Mouse (Mus musculus) adrenal gland, postnatal 14 days (tissue): ENCODE results near the gene Bco2. TPM values are rescaled to one million over a fixed set of nuclear protein-coding genes. Genes with fewer than 3 reads are reported as not detected.

Experiments
- DNase-seq: peaks from one replicate; pipeline ENCODE4 v3.0.0; 2021; ENCODE audit warnings: mixed read lengths
- total RNA-seq: library from RNA; stranded (reverse); gene quantifications from 2 replicates; pipeline ENCODE4 v1.2.3, GENCODE M21; 2021

Gene Bco2
- total RNA-seq, 1 experiment from 2014 or later, result 3.7 TPM

- DNase-seq, result no peak
These were observed 39.5 kb downstream of the Bco2 start for GRCm38 (mm10) chr9:50515462-50515861.

GRCm38 (mm10) chr9:50507570-50507969 is 47.4 kb downstream of the Bco2 start:
- no peak for DNase-seq

GRCm38 (mm10) chr9:50505405-50505804 is 49.6 kb downstream of the Bco2 start:
- no peak for DNase-seq

- DNase-seq, result no peak
These were observed 52.0 kb downstream of the Bco2 start for GRCm38 (mm10) chr9:50502949-50503348.

- DNase-seq, result no peak
These were observed 53.9 kb downstream of the Bco2 start for GRCm38 (mm10) chr9:50500974-50501501.

GRCm38 (mm10) chr9:50500467-50500973 is 54.5 kb downstream of the Bco2 start:
- DNase-seq, result no peak

GRCm38 (mm10) chr9:50499781-50500180 is 55.2 kb downstream of the Bco2 start:
- no peak for DNase-seq

- no peak for DNase-seq
These were observed 56.2 kb downstream of the Bco2 start for GRCm38 (mm10) chr9:50498815-50499214.

GRCm38 (mm10) chr9:50497536-50497935 is 57.4 kb downstream of the Bco2 start:
- DNase-seq, result peak; percentile 35

GRCm38 (mm10) chr9:50497076-50497475 is 57.9 kb downstream of the Bco2 start:
- DNase-seq, result no peak

- no peak for DNase-seq
These were observed 58.4 kb downstream of the Bco2 start for GRCm38 (mm10) chr9:50496546-50496945.

GRCm38 (mm10) chr9:50496151-50496505 is 58.9 kb downstream of the Bco2 start:
- DNase-seq, result no peak

- no peak for DNase-seq
These were observed 59.4 kb downstream of the Bco2 start for GRCm38 (mm10) chr9:50495405-50496150.

- DNase-seq, result no peak
These were observed 60.7 kb downstream of the Bco2 start, which contains the start of gene Plet1 for GRCm38 (mm10) chr9:50494311-50494710. Gene Plet1, plus strand, starts transcription at chr9:50494525.

- DNase-seq, result no peak
These were observed 61.2 kb downstream of the Bco2 start for GRCm38 (mm10) chr9:50493777-50494176.

GRCm38 (mm10) chr9:50491531-50492045 is 63.4 kb downstream of the Bco2 start:
- DNase-seq, result no peak

- no peak for DNase-seq
These were observed 64.1 kb downstream of the Bco2 start for GRCm38 (mm10) chr9:50490836-50491235.

GRCm38 (mm10) chr9:50485521-50485920 is 69.5 kb downstream of the Bco2 start:
- DNase-seq, result no peak

Other genes with a start within 250 kb of the Bco2 start
- 879 and 1,024 TPM in 2 replicates for gene Rpl10-ps3, start 210.2 kb downstream of the Bco2 start, total RNA-seq
- gene Plet1, start 60.7 kb downstream of the Bco2 start, total RNA-seq, result 0.33 and 0.41 TPM in 2 replicates
- 68.9 and 73.9 TPM in 2 replicates for gene Pts, start 26.5 kb downstream of the Bco2 start, total RNA-seq
- gene Il18, start 354 bp downstream of the Bco2 start, total RNA-seq, result 5.7 and 8.4 TPM in 2 replicates
- gene Tex12, start 6.1 kb upstream of the Bco2 start, total RNA-seq, result not detected in 2 replicates
- gene Sdhd, start 48.6 kb upstream of the Bco2 start, total RNA-seq, result 554 and 565 TPM in 2 replicates
- 171 and 184 TPM in 2 replicates for gene Timm8b, start 48.7 kb upstream of the Bco2 start, total RNA-seq
- gene Pih1d2, start 62.1 kb upstream of the Bco2 start, total RNA-seq, result 1.6 and 1.9 TPM in 2 replicates
- gene Nkapd1, start 62.3 kb upstream of the Bco2 start, total RNA-seq, result 24.3 and 25.3 TPM in 2 replicates
- 252 and 279 TPM in 2 replicates for gene Dlat, start 104.6 kb upstream of the Bco2 start, total RNA-seq
- gene Dixdc1, start 184.3 kb upstream of the Bco2 start, total RNA-seq, result 8.4 and 9.5 TPM in 2 replicates
- 6.6 and 6.9 TPM in 2 replicates for gene 2310030G06Rik, start 191.4 kb upstream of the Bco2 start, total RNA-seq
- 21.4 and 29.2 TPM in 2 replicates for gene Cryab, start 196.1 kb upstream of the Bco2 start, total RNA-seq
- gene Hspb2, start 197.2 kb upstream of the Bco2 start, total RNA-seq, result 1.5 and 1.9 TPM in 2 replicates
- 5.7 and 6.4 TPM in 2 replicates for gene Fdxacb1, start 213.1 kb upstream of the Bco2 start, total RNA-seq
- 26.0 and 28.4 TPM in 2 replicates for gene Alg9, start 219.8 kb upstream of the Bco2 start, total RNA-seq
- gene 1110032A03Rik, start 220.3 kb upstream of the Bco2 start, total RNA-seq, result 35.5 and 37.2 TPM in 2 replicates